Mouse (Mus musculus): ENCODE results near the gene Foxe1. TPM values are rescaled to one million over a fixed set of nuclear protein-coding genes. Genes with fewer than 3 reads are reported as not detected.
A peak's percentile ranks its signal among the peaks of the same experiment; 100 is the strongest.

Foxe1 gene
- polyA plus RNA-seq, 1 experiment from 2014 or later, result not detected

DNA sequence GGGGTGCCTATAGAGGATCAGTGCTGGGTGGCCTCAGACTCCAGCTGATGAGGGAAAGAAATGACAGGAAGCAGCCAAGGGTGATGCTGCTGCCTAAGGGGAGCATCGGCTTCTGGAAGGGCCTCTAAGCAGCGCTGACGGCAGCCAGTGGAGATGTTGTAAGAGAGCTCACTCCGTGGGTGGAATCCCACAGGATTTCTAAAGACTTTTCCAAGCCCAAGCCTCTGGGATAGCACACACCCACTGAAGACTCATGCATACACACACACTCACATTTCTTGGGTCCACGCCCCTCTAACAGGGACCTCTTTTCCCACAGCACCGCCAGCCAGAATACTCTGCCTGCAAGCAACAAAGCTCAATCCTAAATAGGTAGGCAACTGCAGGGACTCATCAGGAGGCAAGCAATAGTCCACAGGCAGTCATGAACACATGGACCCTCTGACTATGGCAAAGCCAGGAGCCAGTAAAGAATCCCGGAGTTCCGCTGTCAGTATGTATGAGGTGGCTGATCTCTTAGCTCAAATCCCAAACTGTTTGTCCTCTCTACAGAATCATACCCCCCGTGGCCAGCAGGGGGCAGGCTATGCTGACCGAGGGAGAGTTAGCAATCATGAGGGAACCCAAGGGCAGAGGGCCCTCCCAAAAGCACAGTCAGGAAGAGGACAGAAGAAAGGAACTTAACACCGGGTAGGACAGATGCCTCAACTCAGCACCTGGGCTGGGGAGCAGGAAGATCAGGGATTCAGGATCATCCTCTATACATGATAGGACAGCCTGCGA is 13.1 kb downstream of the Foxe1 start:
- Histone ChIP-seq H3K27ac (ENCODE audit: low read depth) (no peak overlapping the region), H3K27me3 (replicated peaks; ENCODE audit: control insufficient read depth, insufficient read depth, low read length) (peaks cover 23% of the 10 kb centered on the region), H3K9me3 (ENCODE audit: control insufficient read depth, low read length) (no peaks in the 10 kb centered on the region), H3K4me2 (ENCODE audit: low read length) (no peak overlapping the region), H3K4me1 (replicated peaks; ENCODE audit: control insufficient read depth, insufficient read depth, low read length) (no peaks in the 10 kb centered on the region), H3K36me3 (ENCODE audit: control insufficient read depth, insufficient read depth, low read length) (no peaks in the 10 kb centered on the region), H3K9ac (ENCODE audit: low read length) (no peak overlapping the region), H3K4me3 (ENCODE audit: low read depth, low read length) (no peak overlapping the region)
- DNase-seq (ENCODE audit: low spot score), result peak; percentile 85
- ATAC-seq (replicated peaks; ENCODE audit: low FRiP score, low TSS enrichment, low read depth), result no peak
- WGBS, result 53% methylated on average over 12 of the region's 12 CpGs

DNA sequence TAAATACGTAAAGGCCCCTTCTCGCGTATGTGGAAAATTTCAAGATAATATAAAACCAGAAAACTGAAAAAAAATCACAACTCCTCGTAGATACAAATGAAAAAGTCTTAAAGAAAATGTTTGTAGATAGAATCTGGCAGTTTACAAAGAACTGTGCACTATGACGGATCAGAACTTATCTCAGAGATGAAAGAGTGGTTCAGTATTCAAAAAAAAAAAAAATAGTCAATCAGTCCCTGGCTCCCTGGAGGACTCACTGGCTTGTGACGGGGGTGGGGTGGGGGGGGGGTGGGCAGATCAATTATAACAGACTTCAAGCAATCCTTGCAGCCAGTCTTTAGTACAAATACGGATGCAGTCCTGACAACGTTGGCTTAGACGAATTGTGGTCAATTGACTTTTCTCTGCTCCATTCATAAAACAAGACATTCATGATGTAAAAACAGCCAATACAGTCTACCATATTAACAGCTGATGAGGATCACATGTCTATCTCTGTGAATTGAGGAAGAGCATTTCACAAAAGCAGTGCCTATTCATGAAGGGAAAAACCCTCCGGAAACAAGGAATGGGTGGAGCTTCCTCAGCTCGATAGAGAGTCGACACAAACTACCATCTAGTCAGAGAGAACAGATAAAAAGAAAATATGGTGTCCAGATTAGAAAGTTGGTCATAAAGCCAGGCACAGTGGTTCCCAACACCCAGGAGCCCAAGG is 16.3 kb downstream of the Foxe1 start:
- H3K4me2 ChIP-seq (ENCODE audit: low read length), result no peak overlapping the region
- WGBS, result 74% methylated on average over 12 of the region's 12 CpGs

DNA sequence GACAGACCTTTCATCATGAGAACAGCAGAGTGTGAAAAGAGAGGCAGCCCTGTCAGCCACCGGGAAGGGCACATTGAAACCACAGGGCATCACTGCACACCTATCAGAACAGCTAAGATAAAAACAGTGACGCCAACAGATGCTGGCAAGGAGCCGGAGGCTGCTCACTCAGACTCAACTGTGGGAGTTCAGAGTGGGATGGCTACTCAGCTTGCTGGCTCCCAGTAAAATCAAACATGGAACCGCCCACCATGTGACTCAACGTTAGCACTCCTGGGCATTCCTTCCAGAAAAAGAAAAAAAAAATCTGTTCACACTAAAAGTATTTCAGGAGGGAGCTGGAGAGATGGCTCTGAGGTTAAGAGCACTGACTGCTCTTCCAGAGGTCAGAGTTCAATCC is 17.8 kb downstream of the Foxe1 start:
- 65% methylated on average over 5 of the region's 5 CpGs for WGBS
- H3K27ac ChIP-seq (ENCODE audit: low read depth), result no peak overlapping the region
- no peak overlapping the region for H3K9ac ChIP-seq (ENCODE audit: low read length)
- no peaks in the 10 kb centered on the region for H3K4me1 ChIP-seq (replicated peaks; ENCODE audit: control insufficient read depth, insufficient read depth, low read length)
- H3K36me3 ChIP-seq (ENCODE audit: control insufficient read depth, insufficient read depth, low read length), result no peaks in the 10 kb centered on the region
- 0 out of 2 replicates have a peak, but pooled peaks cover 3% of the 10 kb centered on the region for H3K9me3 ChIP-seq (ENCODE audit: control insufficient read depth, low read length)
- H3K4me2 ChIP-seq (ENCODE audit: low read length), result no peak overlapping the region
- H3K4me3 ChIP-seq (ENCODE audit: low read depth, low read length), result no peak overlapping the region
- ATAC-seq (replicated peaks; ENCODE audit: low FRiP score, low TSS enrichment, low read depth), result no peak
- peaks cover 3% of the 10 kb centered on the region; the same call in 1 of the 2 replicates for H3K27me3 ChIP-seq (replicated peaks; ENCODE audit: control insufficient read depth, insufficient read depth, low read length)
- DNase-seq (ENCODE audit: low spot score), result no peak

More for the DNA sequence above, 16.3 kb downstream of the Foxe1 start:
- no peaks in the 10 kb centered on the region for H3K36me3 ChIP-seq (ENCODE audit: control insufficient read depth, insufficient read depth, low read length)
- peaks cover 10% of the 10 kb centered on the region; the same call in 1 of the 2 replicates for H3K27me3 ChIP-seq (replicated peaks; ENCODE audit: control insufficient read depth, insufficient read depth, low read length)
- H3K4me3 ChIP-seq (ENCODE audit: low read depth, low read length), result no peak overlapping the region
- H3K27ac ChIP-seq (ENCODE audit: low read depth), result no peak overlapping the region
- no peak for DNase-seq (ENCODE audit: low spot score)
- H3K9me3 ChIP-seq (ENCODE audit: control insufficient read depth, low read length), result 0 out of 2 replicates have a peak, but pooled peaks cover 3% of the 10 kb centered on the region
- ATAC-seq (replicated peaks; ENCODE audit: low FRiP score, low TSS enrichment, low read depth), result no peak
- H3K4me1 ChIP-seq (replicated peaks; ENCODE audit: control insufficient read depth, insufficient read depth, low read length), result no peaks in the 10 kb centered on the region
- no peak overlapping the region for H3K9ac ChIP-seq (ENCODE audit: low read length)

DNA sequence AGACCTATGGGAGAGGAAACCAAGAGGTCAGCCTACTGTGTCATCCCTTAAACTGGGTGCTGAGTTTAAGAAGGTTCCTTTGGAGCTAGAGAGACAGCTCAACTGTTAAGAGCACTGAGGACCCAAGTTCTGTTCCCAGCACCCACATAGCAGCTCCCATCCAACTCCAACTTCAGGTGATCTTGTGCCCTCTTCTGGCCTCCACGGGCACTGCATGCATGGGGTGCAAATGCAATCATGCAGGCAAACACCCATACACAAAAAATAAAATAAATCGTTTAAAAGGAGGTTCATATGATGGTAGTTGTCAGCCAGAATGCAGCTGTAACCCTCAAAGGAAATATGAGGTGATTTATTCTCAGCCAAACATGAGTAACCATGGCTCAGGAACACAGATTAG is 21.0 kb downstream of the Foxe1 start:
- Histone ChIP-seq H3K9me3 (ENCODE audit: control insufficient read depth, low read length) (peaks cover 3% of the 10 kb centered on the region; the same call in 1 of the 2 replicates), H3K4me3 (ENCODE audit: low read depth, low read length) (no peak overlapping the region), H3K9ac (ENCODE audit: low read length) (no peak overlapping the region), H3K4me1 (replicated peaks; ENCODE audit: control insufficient read depth, insufficient read depth, low read length) (no peaks in the 10 kb centered on the region), H3K4me2 (ENCODE audit: low read length) (no peak overlapping the region), H3K36me3 (ENCODE audit: control insufficient read depth, insufficient read depth, low read length) (no peaks in the 10 kb centered on the region), H3K27ac (ENCODE audit: low read depth) (no peak overlapping the region), H3K27me3 (replicated peaks; ENCODE audit: control insufficient read depth, insufficient read depth, low read length) (no peaks in the 10 kb centered on the region)
- DNase-seq (ENCODE audit: low spot score) (no peak), ATAC-seq (replicated peaks; ENCODE audit: low FRiP score, low TSS enrichment, low read depth) (no peak)
- 84% methylated on average over 2 of the region's 2 CpGs for WGBS

DNA sequence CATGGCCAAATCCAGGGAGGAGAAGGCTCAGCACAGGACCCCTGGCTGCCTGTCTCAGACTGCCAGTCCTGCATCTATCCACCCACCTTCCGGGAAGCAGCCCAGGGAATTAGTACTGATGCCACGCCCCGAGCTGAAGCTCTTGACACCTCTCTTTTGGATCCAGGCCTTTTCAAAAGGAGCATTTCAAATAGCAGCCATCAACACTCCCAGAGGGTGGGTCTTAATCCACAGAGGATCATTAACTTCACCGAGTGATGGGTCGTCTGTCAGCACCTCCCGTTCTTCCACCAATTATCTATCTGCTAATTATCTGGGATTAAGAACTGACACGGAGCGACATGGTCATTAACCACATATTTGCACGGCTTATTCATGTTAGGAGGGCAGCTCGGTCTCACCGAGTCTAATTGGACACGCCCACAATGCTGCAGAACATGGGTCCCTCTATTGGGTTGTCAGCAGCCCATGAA is 24.1 kb downstream of the Foxe1 start:
- H3K9me3 ChIP-seq (ENCODE audit: control insufficient read depth, low read length), result peaks cover 3% of the 10 kb centered on the region; the same call in 1 of the 2 replicates
- 11% methylated on average over 12 of the region's 12 CpGs for WGBS
- H3K36me3 ChIP-seq (ENCODE audit: control insufficient read depth, insufficient read depth, low read length), result no peaks in the 10 kb centered on the region
- H3K27ac ChIP-seq (ENCODE audit: low read depth), result no peak overlapping the region
- no peak overlapping the region for H3K4me3 ChIP-seq (ENCODE audit: low read depth, low read length)
- no peak overlapping the region for H3K9ac ChIP-seq (ENCODE audit: low read length)
- ATAC-seq (replicated peaks; ENCODE audit: low FRiP score, low TSS enrichment, low read depth) (no peak), DNase-seq (ENCODE audit: low spot score) (no peak)
- no peak overlapping the region for H3K4me2 ChIP-seq (ENCODE audit: low read length)
- H3K4me1 ChIP-seq (replicated peaks; ENCODE audit: control insufficient read depth, insufficient read depth, low read length), result peaks cover 4% of the 10 kb centered on the region; the same call in 1 of the 2 replicates
- H3K27me3 ChIP-seq (replicated peaks; ENCODE audit: control insufficient read depth, insufficient read depth, low read length), result 0 out of 2 replicates have a peak, but pooled peaks cover 3% of the 10 kb centered on the region

DNA sequence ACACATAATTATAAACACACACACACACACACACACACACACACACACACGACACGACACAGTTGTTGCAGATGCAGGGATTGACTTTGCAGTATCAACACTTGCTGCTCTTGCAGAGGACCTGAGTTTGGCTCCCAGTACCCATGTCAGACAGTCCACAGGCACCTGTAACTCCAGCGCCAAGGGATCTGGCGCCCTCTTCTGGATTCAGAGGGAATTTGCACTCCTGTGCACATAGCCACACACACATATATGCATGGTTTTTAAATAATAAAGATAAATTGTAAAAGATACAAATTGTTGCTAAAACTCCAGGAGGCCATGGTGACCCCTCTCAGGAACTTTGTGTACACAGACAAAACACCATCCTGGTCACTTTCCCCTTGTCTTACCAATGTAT is 25.7 kb downstream of the Foxe1 start:
- Histone ChIP-seq H3K4me1 (replicated peaks; ENCODE audit: control insufficient read depth, insufficient read depth, low read length) (peaks cover 4% of the 10 kb centered on the region; the same call in 1 of the 2 replicates), H3K27ac (ENCODE audit: low read depth) (no peak overlapping the region), H3K9me3 (ENCODE audit: control insufficient read depth, low read length) (peaks cover 2% of the 10 kb centered on the region; the same call in 1 of the 2 replicates), H3K9ac (ENCODE audit: low read length) (no peak overlapping the region), H3K27me3 (replicated peaks; ENCODE audit: control insufficient read depth, insufficient read depth, low read length) (0 out of 2 replicates have a peak, but pooled peaks cover 3% of the 10 kb centered on the region), H3K4me3 (ENCODE audit: low read depth, low read length) (no peak overlapping the region), H3K4me2 (ENCODE audit: low read length) (no peak overlapping the region), H3K36me3 (ENCODE audit: control insufficient read depth, insufficient read depth, low read length) (no peaks in the 10 kb centered on the region)
- DNase-seq (ENCODE audit: low spot score), result no peak
- 58% methylated on average over 4 of the region's 4 CpGs for WGBS
- ATAC-seq (replicated peaks; ENCODE audit: low FRiP score, low TSS enrichment, low read depth), result no peak

DNA sequence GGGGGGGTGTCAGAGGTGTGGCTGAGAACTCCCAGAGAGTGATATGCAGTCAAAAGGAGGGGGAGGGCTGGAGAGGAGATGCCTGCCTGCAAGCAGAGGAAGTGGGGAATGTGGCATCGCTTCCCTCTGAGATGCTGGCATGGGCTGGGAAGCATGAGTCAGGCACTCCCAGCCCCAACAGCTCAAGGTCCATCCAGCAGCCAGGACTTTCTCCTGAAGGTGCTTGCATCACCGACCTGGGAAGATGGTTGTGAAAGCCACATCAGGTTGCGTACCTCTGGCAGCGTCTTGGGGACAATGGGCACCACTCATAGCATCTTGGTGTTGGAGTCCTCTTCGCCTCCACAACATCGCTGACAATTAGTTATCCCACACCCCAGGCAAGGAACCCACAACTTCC is 27.0 kb downstream of the Foxe1 start:
- WGBS, result 46% methylated on average over 6 of the region's 6 CpGs
- ATAC-seq (replicated peaks; ENCODE audit: low FRiP score, low TSS enrichment, low read depth) (no peak), DNase-seq (ENCODE audit: low spot score) (no peak)

DNA sequence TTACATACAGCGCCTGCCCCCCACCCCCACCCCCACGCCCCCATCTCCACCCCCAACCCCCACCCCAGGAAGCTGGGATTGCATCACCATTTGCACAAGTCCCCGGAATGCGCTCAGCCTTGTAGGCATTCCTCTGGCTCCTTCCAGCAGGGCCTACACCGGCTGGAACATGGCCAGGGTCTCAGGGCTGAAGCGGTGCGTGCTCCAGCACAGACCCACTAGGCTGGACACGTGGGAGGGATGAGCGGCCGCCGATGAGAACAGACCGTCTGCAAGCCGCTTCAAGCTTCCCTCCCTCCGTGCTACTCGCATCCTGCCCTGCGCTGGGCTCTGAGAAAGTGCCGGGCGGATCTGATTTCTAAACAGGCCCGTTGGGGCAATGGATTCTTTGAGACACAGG is 27.6 kb downstream of the Foxe1 start:
- 2% methylated on average over 19 of the region's 19 CpGs for WGBS
- Histone ChIP-seq H3K4me3 (ENCODE audit: low read depth, low read length) (no peak overlapping the region), H3K27ac (ENCODE audit: low read depth) (no peak overlapping the region), H3K9ac (ENCODE audit: low read length) (no peak overlapping the region), H3K27me3 (replicated peaks; ENCODE audit: control insufficient read depth, insufficient read depth, low read length) (0 out of 2 replicates have a peak, but pooled peaks cover 3% of the 10 kb centered on the region), H3K4me2 (ENCODE audit: low read length) (peak overlapping the region; percentile 37), H3K36me3 (ENCODE audit: control insufficient read depth, insufficient read depth, low read length) (no peaks in the 10 kb centered on the region), H3K9me3 (ENCODE audit: control insufficient read depth, low read length) (no peaks in the 10 kb centered on the region; the same call in 1 of the 2 replicates), H3K4me1 (replicated peaks; ENCODE audit: control insufficient read depth, insufficient read depth, low read length) (peaks cover 9% of the 10 kb centered on the region)
- ATAC-seq (replicated peaks; ENCODE audit: low FRiP score, low TSS enrichment, low read depth) (peak; percentile 75; the same call in 1 of the 2 replicates), DNase-seq (ENCODE audit: low spot score) (peak; percentile 77)

More for the DNA sequence above, 27.0 kb downstream of the Foxe1 start:
- Histone ChIP-seq H3K9me3 (ENCODE audit: control insufficient read depth, low read length) (no peaks in the 10 kb centered on the region; the same call in 1 of the 2 replicates), H3K27me3 (replicated peaks; ENCODE audit: control insufficient read depth, insufficient read depth, low read length) (0 out of 2 replicates have a peak, but pooled peaks cover 3% of the 10 kb centered on the region), H3K9ac (ENCODE audit: low read length) (no peak overlapping the region), H3K4me3 (ENCODE audit: low read depth, low read length) (no peak overlapping the region), H3K27ac (ENCODE audit: low read depth) (no peak overlapping the region), H3K4me1 (replicated peaks; ENCODE audit: control insufficient read depth, insufficient read depth, low read length) (peaks cover 9% of the 10 kb centered on the region), H3K4me2 (ENCODE audit: low read length) (no peak overlapping the region), H3K36me3 (ENCODE audit: control insufficient read depth, insufficient read depth, low read length) (no peaks in the 10 kb centered on the region)

Measured in intestine, embryonic 14.5 days (tissue).